Mouse (Mus musculus) forebrain, embryonic 16.5 days (tissue): ENCODE measurements around the gene Ggt7. TPM values are rescaled to one million over a fixed set of nuclear protein-coding genes. Genes with fewer than 3 reads are reported as not detected.
"Not testable (repeated sequence)": the region's sequence is repeated elsewhere in the genome, so short reads cannot be mapped to it uniquely, and the experiment has no call there.

Experiments used
- ATAC-seq: fragments of 200-750 bp; cut with Nextera tagmentation; 2 replicates; pipeline ENCODE4 v1.8.0; 2017; ENCODE audit warnings: mild to moderate bottlenecking, moderate library complexity
- H3K27ac ChIP-seq: fragments of 300-500 bp; sonication (generic); 2 replicates; pipeline ENCODE4 v1.5.1; 2014; ENCODE audit warnings: low read length, control low read depth
- H3K27me3 ChIP-seq: fragments of 300-500 bp; sonication (generic); replicated peaks from 2 replicates; pipeline ENCODE4 v1.6.1; 2014; ENCODE audit warnings: low read length; ENCODE audit not compliant: control insufficient read depth, insufficient read depth
- H3K36me3 ChIP-seq: fragments of 300-500 bp; sonication (generic); 2 replicates; pipeline ENCODE4 v1.6.1; 2014; ENCODE audit not compliant: control insufficient read depth, insufficient read depth
- H3K4me1 ChIP-seq: fragments of 300-500 bp; sonication (generic); replicated peaks from 2 replicates; pipeline ENCODE4 v1.6.1; 2014; ENCODE audit warnings: low read length; ENCODE audit not compliant: control insufficient read depth, insufficient read depth
- H3K4me2 ChIP-seq: fragments of 300-500 bp; sonication (generic); 2 replicates; pipeline ENCODE4 v1.6.1; 2014; ENCODE audit warnings: mild to moderate bottlenecking, low read length, control low read depth
- H3K4me3 ChIP-seq: fragments of 300-500 bp; sonication (generic); replicated peaks from 2 replicates; pipeline ENCODE4 v1.5.1; 2014; ENCODE audit warnings: mild to moderate bottlenecking, low read length, control low read depth
- H3K9ac ChIP-seq: fragments of 300-500 bp; sonication (generic); replicated peaks from 2 replicates; pipeline ENCODE4 v1.6.1; 2014; ENCODE audit warnings: low read depth, low read length, control low read depth
- H3K9me3 ChIP-seq: fragments of 300-500 bp; sonication (generic); 2 replicates; pipeline ENCODE4 v1.6.1; 2016; ENCODE audit warnings: low read length; ENCODE audit not compliant: control insufficient read depth
- WGBS: fragments of 180-500 bp; shearing (Covaris S2); extraction: QIAGEN DNeasy Blood & Tissue Kit; methylation state at CpG from one replicate; pipeline ENCODE4 v1.1.7; 2014; 5-methylcytosine and 5-hydroxymethylcytosine counted together
- polyA plus RNA-seq: library from polyadenylated mRNA; unstranded; fragments of >200 nt; fragmentation: Nextera tagmentation; extraction: Ambion mirVana; gene quantifications from 2 replicates; pipeline ENCODE4 v1.2.1, GENCODE M21; 2015

Gene Ggt7
- polyA plus RNA-seq, 1 experiment from 2014 or later: 62.3 TPM

- under 1% methylated on average over 48 of the region's 72 CpGs for WGBS
- ATAC-seq: peak; percentile 82
These were observed 44.4 kb downstream of the Ggt7 start, which contains the start of gene Ncoa6 for GRCm38 (mm10) chr2:155473570-155474088. TSS of gene Ncoa6 (minus strand) at chr2:155473894.

DNA sequence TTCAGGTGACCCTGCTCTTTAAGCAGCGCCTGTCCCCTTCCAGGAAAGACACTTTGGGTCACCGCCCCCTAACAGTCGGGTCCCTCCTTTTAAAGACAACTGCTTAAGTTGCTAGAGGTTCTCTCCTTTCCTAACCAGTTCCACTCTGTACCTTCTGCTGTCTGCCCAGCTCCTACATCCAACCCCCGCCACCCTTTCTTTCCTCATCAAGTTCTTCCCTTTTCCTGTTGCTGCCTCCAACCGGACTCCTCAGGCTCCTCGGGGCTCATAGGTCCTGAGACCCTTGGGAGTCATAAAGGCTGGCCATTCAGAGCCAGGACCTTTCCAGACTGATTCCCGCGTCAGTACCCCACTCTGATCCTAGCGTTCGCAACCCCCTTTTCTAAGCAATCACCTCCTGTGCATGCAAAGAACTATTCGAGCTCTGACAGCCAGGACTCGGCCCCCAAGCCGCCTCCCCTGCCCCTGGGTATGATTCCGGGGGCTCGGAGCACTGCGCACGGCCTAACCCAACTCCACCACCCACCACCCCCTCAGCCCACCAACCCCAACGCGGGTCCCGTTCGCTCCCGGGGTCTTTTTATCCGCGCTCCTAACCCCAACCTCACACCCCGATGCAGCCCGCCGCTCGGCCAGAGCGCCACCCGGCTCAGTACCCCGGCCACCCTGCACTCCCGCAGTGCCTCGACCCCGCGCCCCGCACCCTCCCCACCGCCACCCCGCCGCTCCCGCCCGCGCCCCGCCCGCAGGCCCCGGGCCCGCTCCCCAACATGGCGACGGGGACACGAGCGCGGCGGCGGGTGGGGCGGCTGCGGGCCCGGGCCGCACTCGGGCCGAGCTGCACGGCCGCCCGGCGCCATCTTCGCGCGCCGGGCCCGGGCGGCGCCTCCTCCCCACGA is 45.1 kb downstream of the Ggt7 start:
- H3K9me3 ChIP-seq: no peaks in the 10 kb centered on the region
- no peaks in the 10 kb centered on the region for H3K27me3 ChIP-seq
- H3K9ac ChIP-seq: peak overlapping the region; percentile 97
- H3K4me2 ChIP-seq: peak overlapping the region; percentile 86
- no peaks in the 10 kb centered on the region for H3K36me3 ChIP-seq
- peaks cover 31% of the 10 kb centered on the region for H3K4me1 ChIP-seq
- H3K4me3 ChIP-seq: peak overlapping the region; percentile 86
- peak; percentile 3 for ATAC-seq
- peak overlapping the region; percentile 86 for H3K27ac ChIP-seq
- under 1% methylated on average over 70 of the region's 71 CpGs for WGBS

More at GRCm38 (mm10) chr2:155473570-155474088, 44.4 kb downstream of the Ggt7 start, which contains the start of gene Ncoa6:
- Histone ChIP-seq H3K9me3 (no peaks in the 10 kb centered on the region), H3K4me2 (peak within 1 kb of the TSS; percentile 86), H3K27ac (peak within 1 kb of the TSS; percentile 86), H3K9ac (peak within 1 kb of the TSS; percentile 97), H3K27me3 (no peaks in the 10 kb centered on the region), H3K4me3 (peak within 1 kb of the TSS; percentile 86), H3K36me3 (no peaks in the 10 kb centered on the region), H3K4me1 (peaks cover 31% of the 10 kb centered on the region)

DNA sequence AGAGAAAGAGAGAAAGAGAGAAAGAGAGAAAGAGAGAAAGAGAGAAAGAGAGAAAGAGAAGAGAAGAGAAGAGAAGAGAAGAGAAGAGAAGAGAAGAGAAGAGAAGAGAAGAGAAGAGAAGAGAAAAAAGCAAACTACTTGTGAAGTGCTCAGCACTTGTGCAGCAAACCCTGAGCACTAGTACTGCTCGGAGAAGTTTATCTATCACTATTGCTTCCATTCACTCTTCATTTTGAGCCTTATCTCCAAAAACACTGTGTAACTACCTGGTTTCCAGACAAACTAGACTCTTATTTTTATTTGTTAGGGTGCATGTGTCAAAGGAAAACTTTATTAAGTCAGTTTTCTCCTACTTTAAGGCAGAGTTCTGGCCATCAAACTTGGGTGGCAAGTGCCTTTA is 51.2 kb downstream of the Ggt7 start:
- no peaks in the 10 kb centered on the region for H3K9me3 ChIP-seq
- H3K36me3 ChIP-seq: no peaks in the 10 kb centered on the region
- H3K27me3 ChIP-seq: no peaks in the 10 kb centered on the region
- H3K4me1 ChIP-seq: peaks cover 16% of the 10 kb centered on the region
- H3K27ac ChIP-seq: no peak overlapping the region
- no peak overlapping the region for H3K9ac ChIP-seq
- 90% methylated on average over 1 of the region's 1 CpGs for WGBS
- ATAC-seq: no peak
- H3K4me3 ChIP-seq: no peak overlapping the region
- no peak overlapping the region for H3K4me2 ChIP-seq

- no peaks in the 10 kb centered on the region for H3K4me1 ChIP-seq
- 79% methylated on average over 7 of the region's 7 CpGs for WGBS
- no peak overlapping the region for H3K9ac ChIP-seq
- no peak overlapping the region for H3K4me2 ChIP-seq
- H3K9me3 ChIP-seq: no peaks in the 10 kb centered on the region
- no peak overlapping the region for H3K27ac ChIP-seq
- no peaks in the 10 kb centered on the region for H3K36me3 ChIP-seq
- no peak overlapping the region for H3K4me3 ChIP-seq
- no peaks in the 10 kb centered on the region for H3K27me3 ChIP-seq
- ATAC-seq: no peak
These were observed 64.4 kb downstream of the Ggt7 start for GRCm38 (mm10) chr2:155453591-155453990.

DNA sequence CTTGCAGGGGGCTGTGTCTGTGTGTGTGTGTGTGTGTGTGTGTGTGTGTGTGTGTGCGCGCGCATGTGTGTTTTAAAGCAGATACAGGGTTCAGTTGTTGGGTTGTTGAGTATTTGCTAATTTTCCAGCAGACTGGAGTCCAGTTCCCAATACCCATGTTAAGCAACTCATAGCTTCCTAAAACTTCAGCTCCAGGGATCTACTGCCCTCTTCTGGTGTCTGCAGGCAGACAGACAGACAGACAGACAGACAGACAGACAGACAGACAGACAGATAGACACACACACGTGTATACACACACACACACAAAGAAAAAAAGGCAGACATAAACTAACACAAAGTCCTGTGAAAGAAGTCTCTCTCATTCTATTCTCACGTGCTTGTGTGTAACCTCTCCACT is 66.8 kb downstream of the Ggt7 start:
- H3K4me2 ChIP-seq: no peak overlapping the region
- no peaks in the 10 kb centered on the region for H3K9me3 ChIP-seq
- no peaks in the 10 kb centered on the region for H3K4me1 ChIP-seq
- H3K27ac ChIP-seq: no peak overlapping the region
- no peaks in the 10 kb centered on the region for H3K27me3 ChIP-seq
- no peak overlapping the region for H3K9ac ChIP-seq
- no peaks in the 10 kb centered on the region for H3K36me3 ChIP-seq
- no peak for ATAC-seq
- WGBS: 83% methylated on average over 5 of the region's 5 CpGs
- no peak overlapping the region for H3K4me3 ChIP-seq

DNA sequence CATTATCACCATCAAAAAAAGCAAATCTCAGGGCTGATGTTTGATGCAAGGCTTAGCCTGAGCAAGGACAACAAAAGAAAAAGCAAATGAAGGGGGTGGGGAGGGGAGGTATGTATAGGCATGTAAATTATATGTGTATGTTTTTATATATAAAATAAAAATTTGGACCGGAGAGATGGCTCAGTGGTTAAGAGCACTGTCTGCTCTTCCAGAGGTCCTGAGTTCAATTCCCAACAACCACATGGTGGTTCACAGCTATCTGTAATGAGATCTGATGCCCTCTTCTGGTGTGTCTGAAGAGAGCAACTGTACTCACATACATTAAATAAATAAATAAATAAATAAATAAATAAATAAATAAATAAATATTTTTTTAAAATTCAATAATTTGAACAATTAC is 70.1 kb downstream of the Ggt7 start:
- H3K4me2 ChIP-seq, H3K4me1 ChIP-seq, H3K4me3 ChIP-seq, H3K27me3 ChIP-seq, H3K9ac ChIP-seq, H3K36me3 ChIP-seq, H3K9me3 ChIP-seq, ATAC-seq, H3K27ac ChIP-seq: not testable (repeated sequence)
- WGBS: 96% methylated on average over 1 of the region's 1 CpGs

- WGBS: 54% methylated on average over 2 of the region's 2 CpGs
- no peak overlapping the region for H3K4me3 ChIP-seq
- H3K9ac ChIP-seq: no peak overlapping the region
- H3K4me1 ChIP-seq: no peaks in the 10 kb centered on the region
- no peak overlapping the region for H3K4me2 ChIP-seq
- H3K27ac ChIP-seq: no peak overlapping the region
- no peaks in the 10 kb centered on the region for H3K27me3 ChIP-seq
- no peaks in the 10 kb centered on the region for H3K36me3 ChIP-seq
- no peak for ATAC-seq
- no peaks in the 10 kb centered on the region for H3K9me3 ChIP-seq
These were observed 74.6 kb downstream of the Ggt7 start for GRCm38 (mm10) chr2:155443446-155443845.

DNA sequence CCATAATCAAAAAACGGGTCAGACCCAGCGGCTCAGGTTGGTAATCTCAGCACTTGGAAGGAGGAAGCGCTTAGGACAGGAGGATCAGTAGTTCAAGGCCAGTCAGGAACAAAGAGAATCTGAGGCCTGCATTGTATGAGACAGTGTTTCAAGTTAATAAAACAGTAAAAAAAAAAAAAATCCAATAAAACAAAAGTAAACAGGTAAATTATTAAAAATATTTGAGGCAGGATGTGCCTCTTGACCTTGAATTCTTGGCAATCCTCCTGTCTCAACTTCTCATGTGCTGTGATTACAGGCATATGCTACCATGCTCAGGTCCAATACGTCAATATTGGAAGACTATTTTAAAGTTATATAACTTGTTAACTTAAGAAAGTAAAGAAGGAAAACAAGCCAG is 75.1 kb downstream of the Ggt7 start:
- Histone ChIP-seq H3K27ac (no peak overlapping the region), H3K9me3 (no peaks in the 10 kb centered on the region), H3K9ac (no peak overlapping the region), H3K27me3 (no peaks in the 10 kb centered on the region), H3K4me2 (no peak overlapping the region), H3K4me3 (no peak overlapping the region), H3K36me3 (no peaks in the 10 kb centered on the region), H3K4me1 (no peaks in the 10 kb centered on the region)
- ATAC-seq: no peak
- 83% methylated on average over 4 of the region's 4 CpGs for WGBS
